Mouse (Mus musculus): ENCODE results near the gene Ccr1l1.
"Not testable (repeated sequence)": the region's sequence is repeated elsewhere in the genome, so short reads cannot be mapped to it uniquely, and the experiment has no call there.

Ccr1l1 gene

DNA sequence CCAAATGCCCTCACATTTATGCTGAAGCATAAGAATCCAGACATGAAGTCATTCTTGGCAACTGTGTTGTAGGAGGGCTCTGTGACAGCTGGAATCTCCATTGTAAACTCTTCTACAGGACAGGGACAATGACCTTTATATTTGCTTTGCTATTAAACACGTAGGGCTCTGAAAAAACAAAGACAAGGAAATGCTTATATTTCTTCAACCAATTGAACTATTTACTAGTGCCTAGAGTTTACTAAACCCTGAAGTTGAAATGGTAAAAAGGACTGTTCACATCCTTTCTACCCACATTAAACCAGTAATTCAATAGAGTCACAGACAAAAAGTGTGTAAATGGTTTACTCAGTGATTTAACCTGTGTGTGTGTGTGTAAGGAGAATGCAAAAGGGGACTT, at the start of gene Ccr1l1:
TSS of gene Ccr1l1 (minus strand) at position 101 of the 400 bp plus-strand sequence.
- no peak for DNase-seq (ENCODE audit: extremely low read depth, insufficient read length, low spot score)

DNA sequence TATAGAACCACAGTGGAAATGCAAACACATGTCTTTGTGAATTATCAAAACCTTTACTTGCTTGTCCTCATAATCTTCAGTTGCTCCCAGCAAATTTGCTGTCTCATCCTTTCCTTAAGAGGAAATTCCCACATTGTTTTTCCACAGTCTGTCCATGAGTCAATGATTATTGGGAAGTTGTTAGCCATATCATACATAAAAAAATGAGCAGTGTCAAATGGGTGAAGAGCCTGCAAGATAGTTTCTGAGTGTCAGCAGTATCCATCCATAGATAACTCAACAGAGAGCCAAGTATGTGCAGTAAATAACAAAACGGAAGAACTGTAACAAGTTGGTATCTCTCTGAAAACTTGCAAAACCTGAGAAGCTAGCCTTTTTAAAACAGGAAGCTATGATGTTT, 43.5 kb upstream of the Ccr1l1 start, which contains the start of gene Ccr3:
TSS of gene Ccr3 (plus strand) at position 301 of the 400 bp plus-strand sequence.
- DNase-seq (ENCODE audit: extremely low read depth, insufficient read length, low spot score) = no peak

DNA sequence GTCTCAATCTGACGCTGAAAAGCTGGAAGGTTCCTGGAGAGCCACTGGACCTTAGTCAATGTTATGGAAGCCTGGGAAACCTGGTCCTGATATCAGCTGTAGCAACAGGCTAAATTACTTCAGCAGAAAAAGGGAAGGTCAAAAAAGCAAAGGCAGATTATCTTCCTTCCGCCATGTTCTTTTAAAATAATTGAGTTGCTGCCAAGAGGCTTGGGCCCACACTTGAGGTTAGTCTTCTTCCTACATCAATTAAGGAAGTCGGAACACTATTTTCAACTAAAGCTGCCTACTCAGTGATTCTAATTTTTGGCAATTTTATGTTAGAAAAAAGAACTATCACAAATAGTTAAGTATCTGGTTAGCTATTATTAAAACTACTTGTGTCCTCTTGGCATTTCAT, 41.7 kb upstream of the Ccr1l1 start:
- no peak for DNase-seq (ENCODE audit: extremely low read depth, insufficient read length, low spot score)

DNA sequence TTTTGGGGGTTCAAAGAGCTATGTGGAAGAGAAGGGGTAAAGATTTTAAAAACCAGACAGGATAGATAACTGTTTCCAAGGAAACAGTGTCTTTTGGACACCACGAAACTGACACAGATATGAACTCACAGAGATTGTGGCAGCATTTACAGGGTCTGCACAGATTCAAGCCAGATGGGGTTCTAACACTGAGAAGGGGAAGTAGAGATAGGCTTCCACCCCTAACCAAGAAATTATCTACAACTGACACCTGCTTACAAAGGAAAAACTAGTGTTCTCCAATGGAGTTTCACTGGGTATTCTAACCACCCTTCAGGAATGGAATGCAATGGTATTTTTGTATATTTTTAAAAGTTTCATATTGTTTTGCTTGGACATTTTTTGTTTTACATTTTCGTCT, 37.8 kb upstream of the Ccr1l1 start:
- no peak for DNase-seq (ENCODE audit: extremely low read depth, insufficient read length, low spot score)

DNA sequence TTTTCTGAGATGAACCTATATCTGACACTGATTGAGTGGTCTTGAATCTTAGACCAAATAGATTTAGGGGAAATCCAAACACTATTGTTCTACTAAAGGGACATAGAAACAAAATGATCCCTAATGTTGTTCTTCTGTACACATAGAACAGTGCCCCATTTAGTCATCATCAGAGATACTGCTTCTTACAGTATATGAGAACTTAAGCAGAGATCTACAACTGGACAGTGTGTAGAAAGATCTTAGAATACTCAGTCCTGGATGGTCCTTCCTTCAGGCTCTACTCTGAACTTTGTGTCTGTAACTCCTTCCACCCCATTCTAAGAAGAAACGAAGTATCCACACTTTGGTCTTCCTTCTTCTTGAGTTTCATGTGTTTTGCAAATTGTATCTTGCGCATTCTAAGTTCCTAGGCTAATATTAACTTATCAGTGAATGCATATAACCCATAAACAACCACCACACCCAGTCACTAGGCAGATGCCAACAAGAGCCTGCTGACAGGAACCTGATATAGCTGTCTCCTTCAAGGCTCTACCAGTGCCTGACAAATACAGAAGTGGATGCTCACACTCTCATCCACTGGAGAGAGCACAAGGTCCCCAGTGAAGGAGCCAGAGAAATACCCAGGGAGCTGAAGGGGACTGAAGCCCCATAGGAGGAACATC, 36.9 kb upstream of the Ccr1l1 start:
- DNase-seq (ENCODE audit: extremely low read depth, insufficient read length, low spot score) = no peak

DNA sequence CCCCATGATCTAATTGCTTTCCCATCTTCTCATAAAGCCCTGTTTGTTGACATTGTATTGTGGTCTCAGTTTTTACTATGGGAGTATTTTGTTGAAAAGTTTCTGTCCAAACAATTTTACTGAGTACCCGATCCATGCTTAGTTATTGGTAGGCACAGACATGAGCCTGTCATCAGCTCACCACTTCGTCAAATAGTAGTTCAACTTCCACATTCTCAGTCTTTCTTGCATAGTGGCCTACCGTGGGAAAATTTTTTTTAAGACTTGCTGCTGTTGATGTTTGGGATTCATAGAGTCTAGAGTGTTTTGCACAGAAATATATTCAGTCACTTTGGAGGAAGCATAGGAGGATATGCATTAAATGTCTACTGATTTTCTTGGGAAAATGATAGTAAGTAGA, 35.1 kb upstream of the Ccr1l1 start:
- no peak for DNase-seq (ENCODE audit: extremely low read depth, insufficient read length, low spot score)

DNA sequence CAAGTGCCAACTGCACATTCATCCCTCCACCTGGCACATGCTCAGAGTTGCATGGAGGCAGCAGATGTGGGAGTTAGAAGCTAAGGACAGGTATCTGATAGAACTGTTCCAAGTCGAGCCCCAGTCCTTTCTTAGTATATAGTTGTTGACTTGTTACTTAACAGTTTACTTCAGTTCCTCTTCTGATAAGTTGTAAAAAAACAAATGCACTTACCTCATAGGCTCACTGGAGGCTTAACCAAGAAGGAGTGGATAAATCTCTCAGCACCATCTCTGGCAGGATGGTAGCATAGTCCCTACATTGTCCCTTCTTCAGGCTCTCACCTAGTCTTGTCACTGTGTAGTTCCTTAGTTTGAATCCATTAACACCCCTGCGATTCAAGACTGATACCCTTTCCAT, 34.5 kb upstream of the Ccr1l1 start:
- no peak for DNase-seq (ENCODE audit: extremely low read depth, insufficient read length, low spot score)

DNA sequence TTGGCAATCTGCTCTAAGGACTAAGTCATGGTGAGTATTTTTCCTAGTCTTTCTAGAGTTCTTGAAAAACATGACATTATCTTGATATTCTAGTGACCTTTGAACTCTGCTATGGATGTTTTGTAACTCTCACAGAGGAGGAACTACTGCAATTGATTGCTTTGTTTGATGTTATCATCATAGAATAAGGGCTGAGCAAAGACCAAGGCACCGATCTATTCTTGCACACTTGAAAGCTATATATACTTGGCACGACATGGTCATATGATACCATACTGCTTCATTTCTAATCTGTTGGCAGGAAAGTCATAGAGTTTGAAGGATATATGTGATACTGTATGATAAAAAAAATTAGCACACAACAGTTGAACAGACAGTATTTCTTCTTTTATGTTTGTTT, 21.6 kb upstream of the Ccr1l1 start:
- no peak for DNase-seq (ENCODE audit: extremely low read depth, insufficient read length, low spot score)

DNA sequence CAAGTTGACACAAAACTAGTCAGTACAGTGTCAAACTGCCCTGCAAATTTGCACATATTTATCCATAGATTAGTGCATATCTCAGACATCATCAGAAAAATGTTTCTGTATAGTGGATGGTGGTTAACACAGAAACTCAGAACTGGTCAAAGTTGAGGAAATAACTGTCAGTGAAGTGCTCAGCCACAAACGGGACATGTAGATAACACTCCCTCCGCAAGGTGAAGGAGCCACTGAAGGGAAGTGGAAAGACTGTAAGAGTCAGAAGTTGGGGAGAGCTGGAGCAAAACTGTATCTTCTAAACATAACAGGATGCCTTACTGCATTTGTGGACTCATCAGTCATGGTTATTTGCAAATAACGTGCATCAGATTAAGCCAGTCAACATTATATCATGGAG, 19.5 kb upstream of the Ccr1l1 start:
- DNase-seq (ENCODE audit: extremely low read depth, insufficient read length, low spot score) = no peak

DNA sequence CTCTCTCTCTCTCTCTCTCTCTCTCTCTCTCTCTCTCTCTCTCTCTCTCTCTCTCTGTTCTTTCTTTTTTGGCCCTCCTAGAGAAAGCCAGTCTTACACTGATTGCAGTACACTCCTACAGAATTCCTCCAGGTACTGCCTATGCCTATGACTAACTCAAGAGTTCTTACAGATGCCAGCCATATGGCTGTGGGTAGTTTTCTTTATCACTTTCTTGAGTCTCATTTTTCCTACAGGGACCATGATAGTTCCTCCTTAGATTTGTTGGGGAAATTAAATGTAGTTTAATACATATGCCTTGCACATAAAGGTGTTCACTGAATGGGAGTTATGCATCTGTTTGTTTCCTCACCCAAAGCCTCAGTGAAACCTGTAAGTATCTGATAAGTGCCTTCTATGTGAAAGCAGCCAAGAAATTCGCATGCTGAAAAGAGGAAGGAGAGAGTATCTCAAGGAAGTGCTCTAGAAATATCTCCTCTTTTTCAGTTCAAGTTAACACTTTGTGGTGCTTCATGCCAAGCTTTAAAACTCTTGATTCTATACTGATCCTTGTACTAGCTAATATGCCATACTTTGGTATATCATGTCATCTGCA, 13.2 kb upstream of the Ccr1l1 start:
- no peak for DNase-seq (ENCODE audit: extremely low read depth, insufficient read length, low spot score)

DNA sequence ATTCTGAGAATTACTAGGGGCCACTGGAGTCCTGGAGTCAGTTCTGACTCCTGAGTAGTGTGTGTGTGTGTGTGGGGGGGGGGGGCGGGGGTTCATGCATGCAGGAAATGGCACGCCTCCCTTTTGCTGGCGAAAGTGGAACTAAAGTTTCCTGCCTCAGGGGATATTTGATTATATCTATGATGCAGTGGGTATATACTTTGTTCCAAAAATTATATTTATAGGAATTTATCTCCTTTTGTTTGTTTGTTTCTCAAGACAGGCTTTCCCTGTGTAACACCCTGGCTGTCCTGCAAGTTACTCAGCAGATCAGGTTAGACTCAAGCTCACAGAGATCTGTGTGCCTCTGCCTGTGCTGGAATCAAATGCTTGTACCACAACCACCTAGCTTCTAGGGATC, 11.5 kb upstream of the Ccr1l1 start:
- DNase-seq (ENCODE audit: extremely low read depth, insufficient read length, low spot score) = no peak

DNA sequence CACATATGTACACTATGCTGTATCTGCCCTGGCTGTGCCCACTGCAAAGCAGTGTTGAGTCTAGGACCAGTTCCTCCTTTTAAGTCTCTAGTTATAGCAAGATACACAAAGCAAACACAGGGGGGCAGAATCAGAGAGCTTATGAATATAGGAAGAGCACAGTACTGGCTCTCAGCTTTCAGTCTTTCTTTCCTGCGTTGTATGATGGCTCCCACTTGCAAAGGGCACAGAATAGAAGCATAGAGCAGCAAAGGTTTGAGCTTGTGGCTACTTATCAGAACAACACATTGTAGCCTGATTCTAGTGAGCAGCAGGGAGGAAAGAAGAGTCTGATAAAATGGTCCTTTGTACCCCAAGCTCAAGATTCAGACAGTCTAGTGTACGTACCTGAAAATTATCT, 8.0 kb upstream of the Ccr1l1 start:
- DNase-seq (ENCODE audit: extremely low read depth, insufficient read length, low spot score) = no peak

DNA sequence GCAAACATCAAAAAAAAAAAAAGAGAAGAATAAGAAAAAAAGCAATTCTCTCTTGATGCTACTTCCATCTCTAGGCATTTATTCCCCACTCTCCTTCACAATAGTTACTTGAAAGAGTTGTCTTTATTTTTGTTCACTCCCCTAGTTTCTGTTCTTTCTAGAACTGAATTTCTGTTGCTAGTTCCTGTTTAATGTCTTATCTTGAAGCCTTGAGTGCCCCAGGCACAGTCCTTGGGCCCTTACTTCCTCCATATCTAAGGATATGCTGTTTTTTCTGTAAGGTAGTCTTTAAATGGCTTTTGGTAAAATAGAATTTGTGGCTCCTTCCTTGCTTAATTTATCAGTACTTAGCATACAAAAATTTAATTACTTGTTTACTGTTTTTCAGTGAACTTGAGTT, 6.7 kb upstream of the Ccr1l1 start:
- DNase-seq (ENCODE audit: extremely low read depth, insufficient read length, low spot score) = no peak

DNA sequence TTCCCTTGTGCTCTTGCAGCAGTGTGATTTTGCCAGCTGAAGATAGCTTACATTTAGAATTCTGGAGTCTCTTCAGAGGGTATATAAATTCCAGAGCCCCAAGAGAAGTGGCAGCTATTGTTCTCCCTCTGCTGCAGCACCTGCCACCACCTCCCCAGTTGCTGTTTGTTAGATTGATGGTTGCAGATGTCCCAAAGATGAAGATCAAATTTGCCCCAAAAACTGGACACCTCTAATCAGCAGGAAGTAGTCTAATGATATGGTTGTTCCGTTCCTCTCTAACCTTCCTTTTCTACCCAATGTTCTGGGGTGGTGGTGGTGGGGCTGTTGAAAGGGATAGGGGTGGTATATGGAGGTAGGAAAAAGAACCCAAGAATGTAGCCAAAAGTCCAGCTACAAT, 4.5 kb upstream of the Ccr1l1 start:
- no peak for DNase-seq (ENCODE audit: extremely low read depth, insufficient read length, low spot score)

DNA sequence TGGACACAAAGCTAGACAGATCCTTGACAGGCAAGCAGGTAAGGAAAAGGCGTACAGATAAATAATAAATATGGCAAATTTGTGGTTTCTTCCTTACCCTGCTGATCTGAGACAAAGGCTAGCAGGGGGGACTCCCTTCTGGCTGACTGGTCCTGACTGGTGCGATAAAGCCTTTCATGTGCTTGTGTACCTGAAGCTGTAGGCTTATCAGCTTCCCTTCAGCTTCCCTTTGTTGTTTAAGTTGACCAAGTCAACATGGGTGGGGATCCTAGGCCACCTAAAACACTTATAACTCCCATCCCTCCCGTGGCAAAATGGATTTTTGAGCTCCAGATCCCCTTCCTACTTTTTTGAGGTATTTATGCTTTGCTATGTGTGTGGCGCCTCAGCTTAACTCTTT, 3.7 kb upstream of the Ccr1l1 start:
- DNase-seq (ENCODE audit: extremely low read depth, insufficient read length, low spot score) = no peak

DNA sequence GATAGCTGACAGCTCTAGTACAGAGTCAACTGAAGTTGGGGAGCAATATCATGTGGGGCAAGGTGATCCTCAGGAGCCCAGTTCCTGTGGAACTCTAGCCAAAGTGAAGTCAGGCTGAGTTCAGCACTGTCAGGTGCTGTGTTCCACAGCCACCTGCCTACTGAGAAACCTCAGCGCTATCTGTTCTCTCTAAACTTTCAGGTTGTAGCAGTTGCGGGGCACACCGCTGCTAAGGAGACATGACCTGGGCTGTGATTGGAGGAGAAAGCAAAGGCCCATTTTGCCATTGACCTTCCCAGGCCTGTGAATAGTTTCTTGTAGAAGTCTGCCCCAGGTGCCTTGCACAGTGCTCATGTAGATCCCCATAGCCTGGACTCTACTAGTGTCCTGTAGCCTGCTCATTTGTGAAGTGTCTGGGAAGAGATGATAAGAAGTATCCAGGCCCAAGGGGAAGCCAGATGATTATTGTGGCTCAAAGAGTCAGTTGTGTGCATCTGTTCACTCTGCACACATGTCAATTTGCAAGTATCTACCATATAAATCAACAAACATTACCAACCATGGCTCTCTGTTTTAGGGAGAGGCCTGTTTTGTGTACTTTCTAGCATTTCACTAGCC, 2.8 kb upstream of the Ccr1l1 start:
- DNase-seq (ENCODE audit: extremely low read depth, insufficient read length, low spot score) = not testable (repeated sequence)

DNA sequence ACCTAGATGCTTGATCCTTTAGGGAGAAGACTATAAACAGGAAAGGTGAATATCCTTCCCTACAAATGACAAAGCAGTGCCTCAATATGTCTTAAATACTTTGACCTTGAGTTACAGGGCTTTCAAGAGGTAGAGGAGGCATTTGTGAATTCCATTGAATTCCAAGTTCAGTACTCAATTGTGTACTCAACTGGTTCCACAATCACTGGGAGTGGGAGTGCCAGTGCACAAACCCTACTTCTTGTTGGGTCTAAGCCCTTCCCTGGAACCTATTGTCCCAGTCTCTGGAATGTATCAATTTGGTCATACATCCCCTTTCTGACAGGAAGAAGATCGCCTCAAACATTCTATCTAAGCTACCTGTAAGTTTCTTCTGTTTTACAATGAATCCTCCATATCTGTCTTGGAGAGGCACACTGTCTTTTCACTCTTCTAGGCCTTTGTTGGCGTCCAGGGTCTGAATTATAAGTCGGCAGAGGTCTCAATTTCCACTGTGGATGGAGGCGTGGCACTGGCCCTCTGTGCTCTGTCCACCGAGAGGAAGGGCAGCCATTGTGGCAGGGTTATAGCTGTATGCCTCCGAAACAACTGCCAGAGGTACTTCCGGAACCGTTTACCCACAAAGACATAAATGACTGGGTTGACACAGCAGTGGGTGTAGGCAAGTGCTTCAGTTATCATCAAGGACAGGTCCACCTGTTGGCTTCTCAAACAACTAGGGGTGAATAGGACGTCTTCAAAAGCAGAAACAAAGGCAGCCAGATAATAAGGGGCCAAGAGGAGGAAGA, 1.1 kb downstream of the Ccr1l1 start:
- DNase-seq (ENCODE audit: extremely low read depth, insufficient read length, low spot score) = no peak

DNA sequence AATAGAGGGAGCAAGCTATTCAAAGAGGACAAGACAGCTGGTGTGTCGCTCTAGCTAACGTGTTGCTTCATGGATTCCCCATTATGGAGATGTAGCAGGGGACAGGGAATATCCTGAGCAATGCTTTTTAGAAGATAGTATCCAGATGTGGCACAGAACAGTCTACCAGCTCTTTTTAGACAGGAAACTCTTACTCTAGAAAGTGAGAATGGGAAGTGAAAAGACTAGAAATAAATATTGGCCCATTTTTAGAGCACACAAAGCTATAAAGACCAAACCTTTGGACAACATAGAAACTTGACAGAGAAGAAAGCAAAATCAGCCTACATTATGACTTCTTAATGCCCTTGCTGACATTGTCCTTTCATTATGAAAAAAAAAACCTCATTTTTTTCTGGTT, 2.6 kb downstream of the Ccr1l1 start:
- no peak for DNase-seq (ENCODE audit: extremely low read depth, insufficient read length, low spot score)

DNA sequence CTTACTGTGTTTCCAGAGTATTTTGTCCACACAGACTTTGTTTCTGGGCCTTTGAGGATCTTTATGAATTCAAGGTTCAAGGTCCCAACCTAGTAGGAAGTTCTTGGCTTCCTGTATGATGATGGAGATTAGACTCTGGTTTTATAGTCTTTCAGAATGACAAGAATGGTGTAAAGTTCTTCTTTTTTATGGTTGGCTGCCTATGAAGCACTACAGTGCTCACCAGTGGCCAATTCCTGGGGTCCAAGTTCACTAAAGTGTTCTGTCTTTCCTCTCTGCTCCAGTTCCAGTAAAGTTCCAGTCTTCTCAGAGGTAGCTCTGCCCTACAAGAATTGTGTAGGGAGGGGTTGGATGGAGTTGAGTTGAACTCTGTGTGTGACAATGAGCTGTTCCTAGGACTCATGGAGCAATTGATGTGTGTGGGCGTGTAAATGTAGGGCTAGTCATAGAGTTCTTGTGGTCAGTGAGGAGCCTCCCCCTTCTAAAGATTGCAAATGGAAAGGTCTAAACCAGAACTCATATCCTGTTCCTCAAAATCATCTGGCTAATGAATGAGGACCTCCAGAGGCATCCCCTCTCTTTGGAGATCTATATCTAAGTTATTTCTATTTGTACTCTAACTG, 9.8 kb downstream of the Ccr1l1 start, which contains the start of gene Ccr1:
TSS of gene Ccr1 (minus strand) at position 403 of the 623 bp plus-strand sequence.
- DNase-seq (ENCODE audit: extremely low read depth, insufficient read length, low spot score) = no peak

DNA sequence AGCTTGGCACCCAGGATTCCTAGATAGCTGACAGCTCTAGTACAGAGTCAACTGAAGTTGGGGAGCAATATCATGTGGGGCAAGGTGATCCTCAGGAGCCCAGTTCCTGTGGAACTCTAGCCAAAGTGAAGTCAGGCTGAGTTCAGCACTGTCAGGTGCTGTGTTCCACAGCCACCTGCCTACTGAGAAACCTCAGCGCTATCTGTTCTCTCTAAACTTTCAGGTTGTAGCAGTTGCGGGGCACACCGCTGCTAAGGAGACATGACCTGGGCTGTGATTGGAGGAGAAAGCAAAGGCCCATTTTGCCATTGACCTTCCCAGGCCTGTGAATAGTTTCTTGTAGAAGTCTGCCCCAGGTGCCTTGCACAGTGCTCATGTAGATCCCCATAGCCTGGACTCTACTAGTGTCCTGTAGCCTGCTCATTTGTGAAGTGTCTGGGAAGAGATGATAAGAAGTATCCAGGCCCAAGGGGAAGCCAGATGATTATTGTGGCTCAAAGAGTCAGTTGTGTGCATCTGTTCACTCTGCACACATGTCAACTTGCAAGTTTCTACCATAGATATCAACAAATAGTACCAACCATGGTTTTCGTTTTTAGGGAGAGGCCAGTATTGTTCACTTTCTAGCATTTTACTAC, 11.2 kb downstream of the Ccr1l1 start:
- not testable (repeated sequence) for DNase-seq (ENCODE audit: extremely low read depth, insufficient read length, low spot score)

Measured in 3134 (cell line).